Mouse (Mus musculus): ENCODE measurements around the gene Prkaa2. TPM values are rescaled to one million over a fixed set of nuclear protein-coding genes. Genes with fewer than 3 reads are reported as not detected.

Prkaa2 gene
- polyA plus RNA-seq, 1 experiment from 2014 or later = 6.2 TPM

Other genes with a start within 250 kb of the Prkaa2 start
- not detected in 2 replicates for gene C8a, start 233.5 kb downstream of the Prkaa2 start, polyA plus RNA-seq (2015; fragmentation: Nextera tagmentation; extraction: Ambion mirVana)
- gene Fyb2, start 196.4 kb downstream of the Prkaa2 start, polyA plus RNA-seq (2015; fragmentation: Nextera tagmentation; extraction: Ambion mirVana) = 0.09 and 0.12 TPM in 2 replicates
- gene Plpp3, start 47.5 kb upstream of the Prkaa2 start, polyA plus RNA-seq (2015; fragmentation: Nextera tagmentation; extraction: Ambion mirVana) = 85.7 and 87.9 TPM in 2 replicates

Data from forebrain, embryonic 13.5 days (tissue).